Mouse (Mus musculus): ENCODE results near the gene Bmf. TPM values are rescaled to one million over a fixed set of nuclear protein-coding genes. Genes with fewer than 3 reads are reported as not detected.

Bmf gene
- total RNA-seq, 2 experiments from 2014 or later = 1.9 to 3.8 TPM

GRCm38 (mm10) chr2:118479550-118479909 lies 70.0 kb downstream of the Bmf start, which contains the start of gene Srp14:
TSS of gene Srp14 (minus strand) at chr2:118479711.
- peak; percentile 89 to 90 for DNase-seq

GRCm38 (mm10) chr2:118478833-118479549 lies 70.5 kb downstream of the Bmf start:
- DNase-seq = no peak

Other genes with a start within 250 kb of the Bmf start
- gene Gpr176, start 176.3 kb downstream of the Bmf start, total RNA-seq (2021) = 10 to 100 TPM; 11.0 to 12.3 TPM
- gene Eif2ak4, start 161.1 kb downstream of the Bmf start, total RNA-seq (2021) = 10 to 100 TPM; 23.5 to 25.6 TPM
- 100 to 1,000 TPM; 168 to 197 TPM for gene Srp14, start 70.0 kb downstream of the Bmf start, total RNA-seq (2021)
- gene Bub1b, start 48.5 kb upstream of the Bmf start, total RNA-seq (2021) = 1 to 10 TPM; 1.5 to 3.2 TPM
- gene Pak6, start 113.6 kb upstream of the Bmf start, total RNA-seq (2021) = 10 to 100 TPM; 50.0 to 55.4 TPM
- 10 to 100 TPM; 14.6 to 16.9 TPM for gene Ankrd63, start 154.3 kb upstream of the Bmf start, total RNA-seq (2021)
- 1 to 10 TPM; 2.3 to 2.5 TPM for gene Plcb2, start 178.8 kb upstream of the Bmf start, total RNA-seq (2021)
- gene Inafm2, start 196.1 kb upstream of the Bmf start, total RNA-seq (2021) = 10 to 100 TPM; 64.8 to 66.9 TPM
- 1 to 10 TPM; 6.4 to 6.5 TPM for gene Ccdc9b, start 213.0 kb upstream of the Bmf start, total RNA-seq (2021)
- not detected for gene Phgr1, start 223.1 kb upstream of the Bmf start, total RNA-seq (2021)
- 100 to 1,000 TPM; 267 to 273 TPM for gene Disp2, start 230.0 kb upstream of the Bmf start, total RNA-seq (2021)

Measured in layer of hippocampus, postnatal 36 days (tissue).